Mouse (Mus musculus): ENCODE measurements around the gene Stoml1. TPM values are rescaled to one million over a fixed set of nuclear protein-coding genes. Genes with fewer than 3 reads are reported as not detected.

Gene Stoml1
- polyA plus RNA-seq, 1 experiment, result 99.1 TPM

GRCm38 (mm10) chr9:58225915-58226913, 26.8 kb upstream of the Stoml1 start:
- Histone ChIP-seq H3K4me3 (replicated peaks; ENCODE audit: insufficient read depth, low read depth, low read length) (no peak overlapping the region), H3K27me3 (ENCODE audit: control insufficient read depth, insufficient read depth, low read length) (no peaks in the 10 kb centered on the region), H3K27ac (ENCODE audit: insufficient read depth, low read length) (no peak overlapping the region), H3K4me1 (ENCODE audit: control insufficient read depth, insufficient read depth, low read length) (no peaks in the 10 kb centered on the region)
- TF ChIP-seq POLR2A (IDR thresholded peaks at IDR 0.05; ENCODE audit: borderline replicate concordance, insufficient read depth, low read length) (no peak), CTCF (IDR thresholded peaks at IDR 0.05; ENCODE audit: borderline replicate concordance, insufficient read depth, low read depth, low read length) (peak; percentile 60; the same call in 1 of the 2 replicates)
- WGBS, result 60% methylated on average over 9 of the region's 9 CpGs
- DNase-seq, result peak; percentile 21 to 45

GRCm38 (mm10) chr9:58228777-58229466, 24.0 kb upstream of the Stoml1 start:
- Histone ChIP-seq H3K27me3 (ENCODE audit: control insufficient read depth, insufficient read depth, low read length) (no peaks in the 10 kb centered on the region), H3K4me1 (ENCODE audit: control insufficient read depth, insufficient read depth, low read length) (no peaks in the 10 kb centered on the region), H3K27ac (ENCODE audit: insufficient read depth, low read length) (no peak overlapping the region), H3K4me3 (replicated peaks; ENCODE audit: insufficient read depth, low read depth, low read length) (no peak overlapping the region)
- TF ChIP-seq POLR2A (IDR thresholded peaks at IDR 0.05; ENCODE audit: borderline replicate concordance, insufficient read depth, low read length) (no peak), CTCF (IDR thresholded peaks at IDR 0.05; ENCODE audit: borderline replicate concordance, insufficient read depth, low read depth, low read length) (no peak)
- 93% methylated on average over 9 of the region's 9 CpGs for WGBS
- no peak for DNase-seq

DNA sequence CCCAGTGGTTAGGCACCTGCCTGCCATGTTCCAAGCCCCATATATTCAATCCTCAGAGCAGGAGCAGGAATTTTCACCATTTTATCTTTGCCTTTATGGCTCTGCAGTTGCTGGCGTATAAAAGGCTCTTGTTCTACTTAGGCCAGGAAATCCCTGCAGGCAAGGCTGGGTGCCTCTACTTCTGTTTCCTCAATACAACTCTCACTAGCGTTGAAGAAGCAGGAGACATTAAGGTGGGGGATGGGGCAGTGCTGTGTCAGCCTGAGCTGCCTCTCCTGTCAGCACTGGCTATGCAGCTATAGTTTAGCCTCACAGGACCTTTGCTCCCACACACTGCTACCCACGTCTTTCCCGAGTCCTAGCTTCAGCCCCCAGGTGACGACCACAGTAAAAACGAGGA, 21.2 kb upstream of the Stoml1 start:
- TF ChIP-seq POLR2A (IDR thresholded peaks at IDR 0.05; ENCODE audit: borderline replicate concordance, insufficient read depth, low read length) (no peak), CTCF (IDR thresholded peaks at IDR 0.05; ENCODE audit: borderline replicate concordance, insufficient read depth, low read depth, low read length) (no peak)
- 87% methylated on average over 6 of the region's 6 CpGs for WGBS
- no peak overlapping the region for H3K27ac ChIP-seq (ENCODE audit: insufficient read depth, low read length)
- no peak for DNase-seq
- H3K4me3 ChIP-seq (replicated peaks; ENCODE audit: insufficient read depth, low read depth, low read length), result no peak overlapping the region
- H3K4me1 ChIP-seq (ENCODE audit: control insufficient read depth, insufficient read depth, low read length), result no peaks in the 10 kb centered on the region
- no peaks in the 10 kb centered on the region for H3K27me3 ChIP-seq (ENCODE audit: control insufficient read depth, insufficient read depth, low read length)

- no peak for DNase-seq
- no peak for TF ChIP-seq CTCF (IDR thresholded peaks at IDR 0.05; ENCODE audit: borderline replicate concordance, insufficient read depth, low read depth, low read length)
- no peak for TF ChIP-seq POLR2A (IDR thresholded peaks at IDR 0.05; ENCODE audit: borderline replicate concordance, insufficient read depth, low read length)
- Histone ChIP-seq H3K27ac (ENCODE audit: insufficient read depth, low read length) (no peak overlapping the region), H3K4me1 (ENCODE audit: control insufficient read depth, insufficient read depth, low read length) (no peaks in the 10 kb centered on the region), H3K27me3 (ENCODE audit: control insufficient read depth, insufficient read depth, low read length) (no peaks in the 10 kb centered on the region), H3K4me3 (replicated peaks; ENCODE audit: insufficient read depth, low read depth, low read length) (no peak overlapping the region)
- 79% methylated on average over 5 of the region's 5 CpGs for WGBS
Observed at GRCm38 (mm10) chr9:58232374-58232773, 20.6 kb upstream of the Stoml1 start.

DNA sequence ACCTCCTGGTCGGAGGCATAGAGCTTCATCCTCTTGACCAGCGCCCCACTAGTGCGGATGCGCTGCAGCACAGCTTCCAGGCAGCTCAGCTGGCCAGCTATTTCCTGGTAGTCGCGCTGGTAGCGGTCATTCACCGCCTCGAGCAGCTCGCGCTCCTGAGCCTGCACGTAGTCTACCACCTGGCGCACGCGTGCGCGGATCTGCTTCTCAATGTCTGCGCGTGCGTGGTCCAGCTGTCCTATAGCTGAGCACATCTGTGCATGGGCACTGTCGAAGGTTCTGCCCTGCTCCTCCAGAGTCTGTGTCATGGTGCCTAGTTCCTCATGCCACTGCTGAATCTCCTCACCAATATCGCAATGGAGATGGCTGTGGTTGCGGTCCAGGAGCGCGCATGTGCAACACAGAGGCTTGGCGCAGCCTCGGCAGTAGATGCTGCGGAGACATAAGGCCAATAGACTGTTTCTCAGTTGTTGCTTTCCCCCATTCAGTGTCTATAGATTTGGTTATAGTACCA, 18.4 kb upstream of the Stoml1 start:
- DNase-seq, result no peak
- no peak for TF ChIP-seq POLR2A (IDR thresholded peaks at IDR 0.05; ENCODE audit: borderline replicate concordance, insufficient read depth, low read length)
- no peak for TF ChIP-seq CTCF (IDR thresholded peaks at IDR 0.05; ENCODE audit: borderline replicate concordance, insufficient read depth, low read depth, low read length)
- H3K4me1 ChIP-seq (ENCODE audit: control insufficient read depth, insufficient read depth, low read length), result no peaks in the 10 kb centered on the region
- 97% methylated on average over 28 of the region's 28 CpGs for WGBS
- no peaks in the 10 kb centered on the region for H3K27me3 ChIP-seq (ENCODE audit: control insufficient read depth, insufficient read depth, low read length)
- H3K27ac ChIP-seq (ENCODE audit: insufficient read depth, low read length), result no peak overlapping the region
- H3K4me3 ChIP-seq (replicated peaks; ENCODE audit: insufficient read depth, low read depth, low read length), result no peak overlapping the region

DNA sequence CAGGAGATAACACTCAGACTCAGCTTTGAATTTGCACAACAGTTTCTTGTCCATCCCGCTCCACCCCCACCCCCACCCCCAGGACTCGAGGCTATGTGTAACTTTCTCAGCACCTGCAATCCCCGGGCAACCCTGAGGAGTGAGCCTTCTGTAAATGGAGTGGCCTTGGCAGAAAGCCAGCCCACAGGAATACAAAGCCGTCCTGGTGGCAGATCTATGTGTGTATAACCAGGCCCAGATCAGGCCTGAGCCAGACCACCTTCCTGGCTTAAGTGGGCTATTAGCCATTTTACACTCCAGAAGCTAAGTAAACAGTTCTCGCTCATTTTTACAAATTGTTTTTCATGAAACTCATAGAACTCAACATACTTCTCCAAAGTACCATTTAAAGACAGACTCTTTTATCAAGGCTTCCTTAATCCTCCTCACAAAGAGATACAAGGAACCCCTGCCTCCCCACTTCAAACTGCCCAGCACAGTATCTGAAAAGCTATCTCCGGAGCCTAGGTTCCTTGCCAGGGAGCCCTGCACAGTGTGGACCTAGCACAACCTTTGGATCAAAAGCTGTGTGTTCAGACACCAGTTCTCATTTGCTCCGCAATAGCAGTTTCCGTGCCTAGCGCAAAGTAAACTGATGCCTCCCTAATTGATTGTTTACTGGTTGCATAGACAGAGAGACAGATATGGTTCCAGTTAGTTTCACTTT, 11.0 kb upstream of the Stoml1 start:
- no peak overlapping the region for H3K27ac ChIP-seq (ENCODE audit: insufficient read depth, low read length)
- no peaks in the 10 kb centered on the region for H3K27me3 ChIP-seq (ENCODE audit: control insufficient read depth, insufficient read depth, low read length)
- 55% methylated on average over 9 of the region's 9 CpGs for WGBS
- no peak for TF ChIP-seq POLR2A (IDR thresholded peaks at IDR 0.05; ENCODE audit: borderline replicate concordance, insufficient read depth, low read length)
- no peak for TF ChIP-seq CTCF (IDR thresholded peaks at IDR 0.05; ENCODE audit: borderline replicate concordance, insufficient read depth, low read depth, low read length)
- DNase-seq, result peak; percentile 29 to 36
- H3K4me3 ChIP-seq (replicated peaks; ENCODE audit: insufficient read depth, low read depth, low read length), result no peak overlapping the region
- H3K4me1 ChIP-seq (ENCODE audit: control insufficient read depth, insufficient read depth, low read length), result no peaks in the 10 kb centered on the region

DNA sequence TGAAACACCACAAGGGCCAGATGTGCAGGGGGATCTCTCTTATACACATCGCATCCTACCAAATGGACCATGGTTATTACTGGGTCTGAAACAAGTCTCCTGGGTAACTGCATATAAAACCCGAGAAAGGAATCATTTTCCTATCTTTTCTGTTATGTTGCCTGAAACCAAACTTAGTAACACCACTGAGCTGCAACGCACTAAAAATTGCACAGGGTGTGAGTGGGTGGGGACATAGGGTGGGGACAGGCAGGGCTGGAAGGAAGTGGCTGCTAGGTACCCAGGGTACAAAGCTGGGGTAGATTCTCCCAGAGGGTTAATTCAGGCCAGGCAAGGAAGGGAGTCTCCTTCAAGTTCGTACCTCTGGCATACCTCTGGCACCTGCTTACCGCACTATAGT, 10.3 kb upstream of the Stoml1 start:
- H3K27me3 ChIP-seq (ENCODE audit: control insufficient read depth, insufficient read depth, low read length), result no peaks in the 10 kb centered on the region
- no peak overlapping the region for H3K4me3 ChIP-seq (replicated peaks; ENCODE audit: insufficient read depth, low read depth, low read length)
- TF ChIP-seq CTCF (IDR thresholded peaks at IDR 0.05; ENCODE audit: borderline replicate concordance, insufficient read depth, low read depth, low read length) (no peak), POLR2A (IDR thresholded peaks at IDR 0.05; ENCODE audit: borderline replicate concordance, insufficient read depth, low read length) (no peak)
- 88% methylated on average over 5 of the region's 5 CpGs for WGBS
- H3K27ac ChIP-seq (ENCODE audit: insufficient read depth, low read length), result no peak overlapping the region
- H3K4me1 ChIP-seq (ENCODE audit: control insufficient read depth, insufficient read depth, low read length), result 0 out of 2 replicates have a peak, but pooled peaks cover 3% of the 10 kb centered on the region
- DNase-seq, result no peak
